ENCODE assay signal across 12 mouse cellular contexts in the genomic region with DNA sequence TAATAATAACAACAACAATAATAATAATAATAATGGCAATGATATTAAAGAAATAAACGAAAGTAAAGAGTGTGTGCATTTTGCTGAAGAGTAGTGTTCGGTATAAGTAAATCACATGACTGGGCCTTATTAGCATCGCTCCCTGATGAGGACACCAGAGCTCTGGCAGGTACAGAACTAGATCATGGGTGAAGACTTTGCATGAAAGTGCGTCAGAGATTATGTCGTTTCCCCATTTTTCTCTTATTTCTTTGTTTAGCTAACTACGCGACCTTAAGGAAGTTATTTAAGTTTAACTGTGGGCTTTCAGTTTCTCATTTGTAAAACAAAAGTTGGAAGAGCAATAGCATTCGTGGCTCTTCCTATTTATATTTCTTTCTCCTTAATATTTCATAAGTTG.
"Had no signal": no experiment of that assay in that cellular context is flagged by ENCODE, and none has a peak within 500 bp of the region (broad histone marks: within the 10 kb centered on the region; RNA-seq: fewer than 3 reads in every experiment).

No protein-coding gene starts in this region.

- DNase-seq: kidney, adult 2 months; kidney, postnatal 36 days; liver; lung, adult 18-20 months; lung, postnatal 10 days; lung, postnatal 36 days; right cerebral cortex, postnatal 14 days; right cerebral cortex, postnatal 4 days; thymus, postnatal 4 days had no signal

- ATAC-seq: intestine, postnatal 0 days; liver, embryonic 12.5 days; midbrain, embryonic 15.5 days had no signal
